Mouse (Mus musculus): ENCODE results near the gene Nmbr. TPM values are rescaled to one million over a fixed set of nuclear protein-coding genes. Genes with fewer than 3 reads are reported as not detected.

Gene Nmbr
- polyA plus RNA-seq, 1 experiment from 2014 or later: 0.74 TPM

DNA sequence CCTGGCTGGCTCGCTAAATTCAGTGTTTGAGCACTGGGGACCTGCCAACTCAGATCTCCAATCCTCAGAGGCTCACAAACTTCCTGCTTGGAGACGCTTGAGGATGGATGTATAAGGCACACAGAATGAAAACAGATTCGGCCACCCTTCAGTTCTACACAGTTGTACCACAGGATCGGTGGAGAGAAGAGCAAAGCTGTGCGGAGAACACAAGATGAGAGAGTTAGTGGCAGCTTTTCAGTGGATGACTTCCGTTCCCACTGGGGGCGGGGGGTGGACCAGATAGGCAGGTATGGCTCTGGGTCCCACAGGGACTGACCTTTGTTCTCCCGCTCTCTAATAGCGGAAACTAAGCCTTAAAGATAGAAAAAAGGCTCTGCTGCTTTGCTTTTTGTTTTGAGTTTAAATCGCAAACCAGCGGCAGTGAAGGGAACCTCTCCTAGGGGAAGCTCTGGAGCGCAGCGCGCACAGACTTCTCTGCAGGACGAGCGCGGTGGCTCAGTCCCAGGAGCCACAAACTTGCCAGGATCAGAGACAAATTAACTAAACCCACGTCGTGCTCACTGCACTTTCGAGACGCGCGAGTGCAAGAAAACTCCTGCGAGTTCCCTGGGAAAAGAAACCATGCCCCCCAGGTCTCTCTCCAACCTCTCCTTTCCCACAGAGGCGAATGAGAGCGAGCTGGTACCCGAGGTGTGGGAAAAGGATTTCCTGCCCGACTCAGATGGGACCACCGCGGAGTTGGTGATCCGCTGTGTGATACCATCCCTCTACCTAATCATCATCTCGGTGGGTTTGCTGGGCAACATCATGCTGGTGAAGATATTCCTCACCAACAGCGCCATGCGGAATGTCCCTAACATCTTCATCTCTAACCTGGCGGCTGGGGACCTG is 54.5 kb downstream of the Nmbr start:
- peak overlapping the region; percentile 34 for H3K4me3 ChIP-seq
- WGBS: 2% methylated on average over 35 of the region's 35 CpGs
- H3K9ac ChIP-seq: no peak overlapping the region
- H3K9me3 ChIP-seq: no peaks in the 10 kb centered on the region
- ATAC-seq (ENCODE audit: borderline replicate concordance, extremely low read depth, low FRiP score, low TSS enrichment): no peak
- no peaks in the 10 kb centered on the region for H3K27me3 ChIP-seq
- no peaks in the 10 kb centered on the region for H3K36me3 ChIP-seq
- H3K4me1 ChIP-seq: no peaks in the 10 kb centered on the region
- no peak overlapping the region for H3K27ac ChIP-seq
- H3K4me2 ChIP-seq: peak overlapping the region; percentile 69

- Histone ChIP-seq H3K9me3 (no peaks in the 10 kb centered on the region), H3K4me1 (no peaks in the 10 kb centered on the region), H3K36me3 (no peaks in the 10 kb centered on the region), H3K27ac (no peak overlapping the region), H3K27me3 (no peaks in the 10 kb centered on the region), H3K4me2 (peak overlapping the region; percentile 69), H3K4me3 (peak overlapping the region; percentile 34), H3K9ac (no peak overlapping the region)
- ATAC-seq (ENCODE audit: borderline replicate concordance, extremely low read depth, low FRiP score, low TSS enrichment): no peak
- 15% methylated on average over 8 of the region's 8 CpGs for WGBS
These were observed 55.2 kb downstream of the Nmbr start for GRCm38 (mm10) chr10:14760618-14761017.

- peak overlapping the region; percentile 8; the same call in 1 of the 2 replicates for H3K4me2 ChIP-seq
- no peaks in the 10 kb centered on the region for H3K27me3 ChIP-seq
- H3K36me3 ChIP-seq: no peaks in the 10 kb centered on the region
- no peaks in the 10 kb centered on the region for H3K9me3 ChIP-seq
- ATAC-seq (ENCODE audit: borderline replicate concordance, extremely low read depth, low FRiP score, low TSS enrichment): peak; percentile 52; the same call in 1 of the 2 replicates
- 66% methylated on average over 10 of the region's 10 CpGs for WGBS
- no peaks in the 10 kb centered on the region for H3K4me1 ChIP-seq
- no peak overlapping the region for H3K4me3 ChIP-seq
- no peak overlapping the region for H3K9ac ChIP-seq
- H3K27ac ChIP-seq: peak overlapping the region; percentile 61
These were observed 65.0 kb downstream of the Nmbr start for GRCm38 (mm10) chr10:14770227-14770910.

DNA sequence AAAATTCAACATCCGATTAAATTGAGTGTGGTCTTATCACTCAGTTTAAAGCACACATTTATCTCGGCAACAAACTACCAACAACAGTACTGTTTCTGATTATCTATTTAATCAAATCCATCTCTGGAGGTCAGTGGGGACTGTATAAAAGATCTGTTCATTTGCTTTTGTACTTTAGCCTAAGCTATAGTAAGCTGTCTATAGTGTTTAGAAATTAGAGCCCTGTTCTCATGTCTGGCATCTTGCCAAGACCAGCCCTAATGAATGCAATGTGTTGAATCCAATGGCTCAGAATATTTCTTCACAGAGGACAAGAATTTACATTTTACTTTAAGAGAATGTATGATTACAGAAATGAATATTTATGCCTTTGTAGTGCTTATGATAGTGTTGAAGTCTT is 69.1 kb downstream of the Nmbr start:
- H3K4me1 ChIP-seq: no peaks in the 10 kb centered on the region
- no peaks in the 10 kb centered on the region for H3K36me3 ChIP-seq
- H3K9me3 ChIP-seq: no peaks in the 10 kb centered on the region
- no peak overlapping the region for H3K4me2 ChIP-seq
- WGBS: 54% methylated on average over 2 of the region's 2 CpGs
- H3K4me3 ChIP-seq: no peak overlapping the region
- no peaks in the 10 kb centered on the region for H3K27me3 ChIP-seq
- no peak overlapping the region for H3K27ac ChIP-seq
- H3K9ac ChIP-seq: no peak overlapping the region
- ATAC-seq (ENCODE audit: borderline replicate concordance, extremely low read depth, low FRiP score, low TSS enrichment): no peak

DNA sequence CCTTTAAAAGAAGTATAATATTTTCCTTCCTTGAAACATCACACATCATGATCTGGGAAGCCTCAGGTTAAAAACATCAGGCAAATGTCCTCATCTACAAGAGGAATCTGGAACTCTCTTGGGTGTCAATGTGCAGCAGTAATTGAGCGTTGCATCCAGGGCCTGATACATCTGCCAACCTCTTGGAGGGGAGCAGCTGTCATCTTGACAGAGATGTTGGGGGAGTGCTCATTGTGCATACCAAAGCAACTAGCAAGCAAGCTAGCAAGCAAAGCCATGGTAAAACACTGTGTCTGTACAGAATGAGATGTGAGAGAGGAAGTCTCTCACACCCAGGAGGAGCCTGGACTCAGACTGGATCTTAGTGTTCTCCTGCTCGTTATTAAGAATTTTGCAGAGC is 84.6 kb downstream of the Nmbr start:
- H3K9me3 ChIP-seq: no peaks in the 10 kb centered on the region
- 52% methylated on average over 2 of the region's 2 CpGs for WGBS
- H3K36me3 ChIP-seq: no peaks in the 10 kb centered on the region
- H3K4me1 ChIP-seq: no peaks in the 10 kb centered on the region
- H3K27ac ChIP-seq: no peak overlapping the region
- ATAC-seq (ENCODE audit: borderline replicate concordance, extremely low read depth, low FRiP score, low TSS enrichment): no peak
- no peaks in the 10 kb centered on the region for H3K27me3 ChIP-seq
- H3K4me3 ChIP-seq: no peak overlapping the region
- no peak overlapping the region for H3K9ac ChIP-seq
- no peak overlapping the region for H3K4me2 ChIP-seq

DNA sequence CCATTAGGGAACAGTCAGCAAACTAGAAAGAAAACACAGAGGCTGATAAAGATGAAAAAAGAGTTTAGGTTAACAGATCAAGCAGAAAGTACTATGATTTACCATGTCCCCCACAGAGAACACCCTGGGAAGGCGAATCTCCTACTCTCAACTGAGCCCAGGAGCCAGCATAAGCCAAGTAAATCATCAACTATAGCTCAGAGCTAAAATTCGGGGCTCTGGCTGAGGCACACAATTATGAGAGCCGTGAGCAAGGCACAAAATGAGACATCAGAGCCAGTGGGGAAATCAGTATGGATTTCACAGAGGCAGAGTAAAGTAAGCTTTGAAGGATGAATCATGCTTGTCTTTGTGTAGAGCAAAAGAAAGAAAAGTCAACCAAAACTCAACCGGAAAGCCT is 111.6 kb downstream of the Nmbr start:
- no peak overlapping the region for H3K4me3 ChIP-seq
- WGBS: 57% methylated on average over 4 of the region's 4 CpGs
- ATAC-seq (ENCODE audit: borderline replicate concordance, extremely low read depth, low FRiP score, low TSS enrichment): no peak
- no peaks in the 10 kb centered on the region for H3K9me3 ChIP-seq
- H3K9ac ChIP-seq: no peak overlapping the region
- H3K36me3 ChIP-seq: no peaks in the 10 kb centered on the region
- H3K4me1 ChIP-seq: no peaks in the 10 kb centered on the region
- H3K27me3 ChIP-seq: no peaks in the 10 kb centered on the region
- H3K4me2 ChIP-seq: no peak overlapping the region
- H3K27ac ChIP-seq: no peak overlapping the region

Other genes starting within 250 kb of the Nmbr start
- 23.4 and 23.7 TPM in 2 replicates for gene Adgrg6, start 159.9 kb upstream of the Nmbr start, polyA plus RNA-seq (2015; fragmentation: Nextera tagmentation; extraction: Ambion mirVana)
- 98.1 and 99.1 TPM in 2 replicates for gene Vta1, start within 50 bp of the Nmbr start, polyA plus RNA-seq (2015; fragmentation: Nextera tagmentation; extraction: Ambion mirVana)
- gene Gje1, start 12.6 kb downstream of the Nmbr start, polyA plus RNA-seq (2015; fragmentation: Nextera tagmentation; extraction: Ambion mirVana): not detected in 2 replicates

All from lung, embryonic 15.5 days (tissue).